Mouse (Mus musculus): ENCODE measurements around the gene Myo10. TPM values are rescaled to one million over a fixed set of nuclear protein-coding genes. Genes with fewer than 3 reads are reported as not detected.
A peak's percentile ranks its signal among the peaks of the same experiment; 100 is the strongest.

The Myo10 gene
- total and polyA plus RNA-seq, 2 experiments from 2014 or later = 29.2 to 30.0 TPM

DNA sequence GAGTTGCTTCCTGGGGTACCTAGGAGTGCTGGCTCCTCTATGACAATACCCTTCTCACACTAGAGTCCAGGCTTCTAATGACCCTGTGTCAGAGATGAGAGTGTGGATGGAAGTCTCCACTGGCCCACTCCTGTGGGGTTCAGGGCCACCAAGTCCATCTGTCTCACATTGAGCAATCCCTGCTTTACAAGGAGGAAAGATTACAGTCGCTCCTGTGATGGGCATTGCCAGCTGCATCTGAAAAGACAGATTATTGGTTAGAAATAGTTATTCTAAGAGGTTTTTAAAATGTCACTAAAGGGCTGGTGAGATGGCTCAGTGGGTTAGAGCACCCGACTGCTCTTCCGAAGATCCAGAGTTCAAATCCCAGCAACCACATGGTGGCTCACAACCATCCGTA lies 72.4 kb downstream of the Myo10 start:
- H3K9me3 ChIP-seq (ENCODE audit: low read length) = no peaks in the 10 kb centered on the region
- H3K27me3 ChIP-seq (ENCODE audit: insufficient read depth, low read length) = no peaks in the 10 kb centered on the region
- H3K9ac ChIP-seq (replicated peaks; ENCODE audit: low read length) = no peak overlapping the region
- no peaks in the 10 kb centered on the region for H3K36me3 ChIP-seq (ENCODE audit: insufficient read depth, low read length)
- DNase-seq (ENCODE audit: low spot score) = no peak
- no peak for ATAC-seq
- H3K4me3 ChIP-seq (ENCODE audit: low read length) = no peak overlapping the region
- peaks cover 3% of the 10 kb centered on the region; the same call in 1 of the 2 replicates for H3K4me1 ChIP-seq (ENCODE audit: insufficient read depth, low read length)
- no peak for TF ChIP-seq CTCF (IDR thresholded peaks at IDR 0.05; ENCODE audit: low read depth)
- 97% methylated on average over 3 of the region's 4 CpGs for WGBS
- H3K4me2 ChIP-seq (ENCODE audit: low read depth, low read length) = no peak overlapping the region
- no peak overlapping the region for H3K27ac ChIP-seq

DNA sequence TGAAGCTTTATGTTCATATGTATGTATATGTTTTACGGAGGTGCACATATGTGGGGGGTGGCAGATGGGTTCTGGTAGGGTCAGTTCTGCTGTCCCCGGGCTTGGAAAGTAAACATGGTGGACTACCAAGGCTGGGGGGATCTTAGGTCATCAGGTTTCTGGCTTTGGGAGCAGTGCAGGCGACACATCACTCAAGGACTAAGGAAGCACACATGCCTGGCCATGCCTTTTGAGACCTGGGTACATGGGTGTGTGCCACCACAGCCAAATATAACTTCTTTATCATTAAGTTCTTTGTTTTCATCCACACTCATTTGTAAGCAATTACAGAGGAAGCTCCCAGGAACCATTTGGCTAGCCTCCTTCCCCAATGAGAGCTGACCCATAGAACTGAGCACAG lies 72.9 kb downstream of the Myo10 start:
- H3K9ac ChIP-seq (replicated peaks; ENCODE audit: low read length) = no peak overlapping the region
- no peak for ATAC-seq
- no peaks in the 10 kb centered on the region for H3K36me3 ChIP-seq (ENCODE audit: insufficient read depth, low read length)
- H3K4me3 ChIP-seq (ENCODE audit: low read length) = no peak overlapping the region
- H3K27ac ChIP-seq = no peak overlapping the region
- 94% methylated on average over 3 of the region's 3 CpGs for WGBS
- no peak for TF ChIP-seq CTCF (IDR thresholded peaks at IDR 0.05; ENCODE audit: low read depth)
- H3K4me1 ChIP-seq (ENCODE audit: insufficient read depth, low read length) = 0 out of 2 replicates have a peak, but pooled peaks cover 3% of the 10 kb centered on the region
- H3K4me2 ChIP-seq (ENCODE audit: low read depth, low read length) = no peak overlapping the region
- DNase-seq (ENCODE audit: low spot score) = no peak
- H3K9me3 ChIP-seq (ENCODE audit: low read length) = no peaks in the 10 kb centered on the region
- no peaks in the 10 kb centered on the region for H3K27me3 ChIP-seq (ENCODE audit: insufficient read depth, low read length)

DNA sequence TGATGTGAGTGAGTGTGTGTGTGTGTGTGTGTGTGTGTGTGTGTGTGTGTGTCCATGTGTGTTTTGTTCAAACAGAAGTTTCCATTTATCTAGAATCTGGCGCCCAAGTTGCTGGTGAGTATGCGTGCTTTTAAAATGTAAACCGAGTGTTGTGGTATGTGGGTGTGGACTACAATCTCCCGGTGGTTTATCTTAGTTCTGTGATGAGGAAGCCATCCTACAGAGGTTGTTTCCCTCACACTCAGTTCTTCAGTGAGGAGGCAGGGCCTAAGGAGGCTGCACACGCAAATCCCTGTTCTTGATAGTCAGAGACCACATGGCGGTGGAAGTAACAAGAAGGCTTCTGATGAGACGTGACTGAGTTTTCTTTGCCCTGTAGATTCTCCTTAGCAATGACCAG lies 73.6 kb downstream of the Myo10 start:
- 88% methylated on average over 7 of the region's 7 CpGs for WGBS
- ATAC-seq = no peak
- no peak for TF ChIP-seq CTCF (IDR thresholded peaks at IDR 0.05; ENCODE audit: low read depth)
- DNase-seq (ENCODE audit: low spot score) = no peak
- Histone ChIP-seq H3K4me1 (ENCODE audit: insufficient read depth, low read length) (no peaks in the 10 kb centered on the region), H3K9ac (replicated peaks; ENCODE audit: low read length) (no peak overlapping the region), H3K4me3 (ENCODE audit: low read length) (no peak overlapping the region), H3K27ac (no peak overlapping the region), H3K9me3 (ENCODE audit: low read length) (no peaks in the 10 kb centered on the region), H3K4me2 (ENCODE audit: low read depth, low read length) (no peak overlapping the region), H3K36me3 (ENCODE audit: insufficient read depth, low read length) (no peaks in the 10 kb centered on the region), H3K27me3 (ENCODE audit: insufficient read depth, low read length) (no peaks in the 10 kb centered on the region)

DNA sequence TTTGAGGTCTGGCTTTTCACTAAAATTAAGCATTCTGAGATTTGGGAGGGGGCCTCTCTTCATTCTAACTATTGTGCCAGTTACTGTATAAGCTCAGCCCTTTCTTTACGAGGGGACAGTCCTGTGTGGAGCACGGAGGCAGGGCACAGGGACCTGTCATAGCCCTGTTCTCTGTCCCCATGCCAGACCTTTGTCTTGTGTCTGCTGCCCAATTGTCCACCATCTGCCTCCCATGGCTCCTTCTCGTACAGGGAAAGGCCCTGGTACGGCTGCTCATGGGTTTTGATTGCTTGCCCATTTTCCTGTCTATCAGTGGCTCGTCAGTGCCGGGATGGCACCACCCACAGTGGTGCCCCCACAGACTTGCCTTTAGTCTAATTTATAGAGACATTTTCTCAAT lies 74.3 kb downstream of the Myo10 start:
- no peak overlapping the region for H3K9ac ChIP-seq (replicated peaks; ENCODE audit: low read length)

DNA sequence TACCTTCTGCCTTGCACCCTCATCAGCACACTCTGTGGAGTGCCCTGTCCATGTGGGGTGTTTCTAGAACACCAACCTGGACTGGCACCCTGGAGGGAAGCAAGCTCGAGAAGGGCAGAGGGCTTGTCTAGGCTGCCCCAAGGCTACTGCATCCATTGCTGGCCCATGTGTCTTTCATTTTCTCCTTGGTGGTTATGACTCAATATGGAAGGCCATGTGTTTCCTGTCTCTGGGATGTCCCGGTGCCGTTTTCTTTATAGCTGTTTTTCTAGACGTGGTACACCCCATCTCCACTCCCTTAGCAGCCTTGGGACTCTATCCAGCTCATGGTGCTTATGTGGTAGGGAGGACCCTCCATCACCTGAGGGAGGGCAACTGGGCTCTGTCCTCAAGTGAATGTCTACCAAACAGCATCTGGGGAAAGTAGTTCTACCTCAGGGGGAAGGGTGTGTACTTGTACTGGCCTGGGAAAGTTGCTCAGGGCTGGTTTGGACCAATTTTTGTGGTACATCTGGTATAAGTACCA lies 76.8 kb downstream of the Myo10 start:
- Histone ChIP-seq H3K9me3 (ENCODE audit: low read length) (no peaks in the 10 kb centered on the region), H3K27ac (no peak overlapping the region), H3K36me3 (ENCODE audit: insufficient read depth, low read length) (no peaks in the 10 kb centered on the region), H3K4me2 (ENCODE audit: low read depth, low read length) (no peak overlapping the region), H3K4me1 (ENCODE audit: insufficient read depth, low read length) (no peaks in the 10 kb centered on the region), H3K9ac (replicated peaks; ENCODE audit: low read length) (no peak overlapping the region), H3K4me3 (ENCODE audit: low read length) (no peak overlapping the region), H3K27me3 (ENCODE audit: insufficient read depth, low read length) (no peaks in the 10 kb centered on the region)
- DNase-seq (ENCODE audit: low spot score) = no peak
- ATAC-seq = no peak
- TF ChIP-seq CTCF (IDR thresholded peaks at IDR 0.05; ENCODE audit: low read depth) = no peak
- 86% methylated on average over 4 of the region's 4 CpGs for WGBS

More for the DNA sequence above, 74.3 kb downstream of the Myo10 start:
- Histone ChIP-seq H3K36me3 (ENCODE audit: insufficient read depth, low read length) (no peaks in the 10 kb centered on the region), H3K4me3 (ENCODE audit: low read length) (no peak overlapping the region), H3K9me3 (ENCODE audit: low read length) (no peaks in the 10 kb centered on the region), H3K27me3 (ENCODE audit: insufficient read depth, low read length) (no peaks in the 10 kb centered on the region), H3K27ac (no peak overlapping the region), H3K4me2 (ENCODE audit: low read depth, low read length) (no peak overlapping the region), H3K4me1 (ENCODE audit: insufficient read depth, low read length) (no peaks in the 10 kb centered on the region)
- 76% methylated on average over 6 of the region's 6 CpGs for WGBS
- DNase-seq (ENCODE audit: low spot score) = no peak
- ATAC-seq = peak; percentile 38; the same call in 1 of the 2 replicates
- TF ChIP-seq CTCF (IDR thresholded peaks at IDR 0.05; ENCODE audit: low read depth) = no peak

DNA sequence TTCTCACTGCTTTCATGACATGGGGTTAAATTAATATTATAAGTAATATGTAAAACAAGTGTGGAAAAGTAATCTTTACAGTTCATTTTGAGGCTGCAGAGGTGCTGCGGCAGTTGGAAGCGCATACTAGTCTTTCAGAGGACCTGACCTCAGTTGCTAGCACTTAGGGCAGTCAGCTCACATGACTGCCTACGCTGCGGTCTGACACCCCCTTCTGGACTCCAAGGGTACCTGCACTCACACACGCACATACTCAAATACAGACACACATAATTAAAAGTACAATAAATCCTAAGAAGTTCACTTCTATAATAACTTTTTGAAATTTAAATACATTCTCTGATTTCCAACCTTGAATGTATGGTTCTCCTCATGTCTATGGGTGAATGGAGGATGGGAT lies 80.3 kb downstream of the Myo10 start:
- no peak overlapping the region for H3K4me2 ChIP-seq (ENCODE audit: low read depth, low read length)
- DNase-seq (ENCODE audit: low spot score) (no peak), ATAC-seq (no peak)
- no peaks in the 10 kb centered on the region for H3K36me3 ChIP-seq (ENCODE audit: insufficient read depth, low read length)
- H3K27ac ChIP-seq = no peak overlapping the region
- no peak overlapping the region for H3K4me3 ChIP-seq (ENCODE audit: low read length)
- 98% methylated on average over 5 of the region's 5 CpGs for WGBS
- no peaks in the 10 kb centered on the region for H3K9me3 ChIP-seq (ENCODE audit: low read length)
- no peaks in the 10 kb centered on the region for H3K27me3 ChIP-seq (ENCODE audit: insufficient read depth, low read length)
- H3K9ac ChIP-seq (replicated peaks; ENCODE audit: low read length) = no peak overlapping the region
- H3K4me1 ChIP-seq (ENCODE audit: insufficient read depth, low read length) = no peaks in the 10 kb centered on the region
- no peak for TF ChIP-seq CTCF (IDR thresholded peaks at IDR 0.05; ENCODE audit: low read depth)

DNA sequence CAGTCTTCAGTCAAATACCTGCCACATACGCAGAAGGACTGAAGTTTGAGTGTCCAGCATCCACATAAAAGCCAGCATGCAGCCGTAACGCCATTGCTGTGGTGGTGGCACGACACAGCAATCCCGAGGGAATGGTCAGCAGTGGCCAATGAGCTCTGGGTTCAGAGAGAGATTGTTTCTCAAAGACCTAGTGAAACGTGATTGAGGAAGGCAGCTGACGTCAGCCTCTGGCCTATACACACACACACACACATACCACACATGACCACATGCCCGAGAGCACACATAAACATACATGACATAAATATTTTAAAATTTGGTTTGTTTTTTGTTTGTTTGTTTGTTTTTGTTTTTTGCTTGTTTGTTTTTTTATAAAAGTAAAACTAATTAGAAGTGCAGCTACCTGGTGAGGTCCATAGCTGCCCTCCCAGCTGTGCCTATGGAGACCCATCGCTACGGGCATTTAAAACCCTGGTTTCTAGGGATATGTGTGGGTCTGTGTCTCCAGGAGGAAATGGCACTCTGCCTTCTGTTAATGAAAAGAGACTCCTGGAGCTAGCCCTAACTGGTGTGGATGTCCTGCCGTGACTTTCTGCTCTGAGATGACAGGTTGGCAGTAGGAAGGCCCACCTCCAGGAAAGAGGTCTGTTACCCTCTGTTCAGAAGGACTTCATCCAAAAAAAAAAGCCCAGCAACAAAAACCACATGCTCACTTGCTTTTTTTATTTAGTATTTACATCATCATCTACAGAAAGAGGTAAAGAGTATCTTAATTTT lies 82.7 kb downstream of the Myo10 start:
- Histone ChIP-seq H3K9ac (replicated peaks; ENCODE audit: low read length) (no peak overlapping the region), H3K27ac (no peak overlapping the region), H3K27me3 (ENCODE audit: insufficient read depth, low read length) (no peaks in the 10 kb centered on the region), H3K36me3 (ENCODE audit: insufficient read depth, low read length) (no peaks in the 10 kb centered on the region), H3K9me3 (ENCODE audit: low read length) (no peaks in the 10 kb centered on the region), H3K4me3 (ENCODE audit: low read length) (no peak overlapping the region), H3K4me1 (ENCODE audit: insufficient read depth, low read length) (no peaks in the 10 kb centered on the region), H3K4me2 (ENCODE audit: low read depth, low read length) (no peak overlapping the region)
- ATAC-seq (peak; percentile 62; the same call in 1 of the 2 replicates), DNase-seq (ENCODE audit: low spot score) (no peak)
- 68% methylated on average over 11 of the region's 11 CpGs for WGBS
- TF ChIP-seq CTCF (IDR thresholded peaks at IDR 0.05; ENCODE audit: low read depth) = no peak

Measured in hindbrain, postnatal 0 days (tissue).